ENCODE assay signal across 10 mouse cellular contexts in genomic region chr6:128099871-128100270, GRCm38 (mm10). TPM values are rescaled to one million over a fixed set of nuclear protein-coding genes. Genes with fewer than 3 reads are reported as not detected.
DNase-seq lines count a peak whose midpoint lies in the region; ATAC-seq and TF ChIP-seq lines count a peak whose summit lies in the region.
"Had no signal": no experiment of that assay in that cellular context is flagged by ENCODE, and none has a peak within 500 bp of the region (broad histone marks: within the 10 kb centered on the region; RNA-seq: fewer than 3 reads in every experiment).

No protein-coding gene starts in this region.

- no peak overlapping the region for H3K9ac ChIP-seq in lung, embryonic 15.5 days

- H3K36me3 ChIP-seq in lung, embryonic 15.5 days = no peaks in the 10 kb centered on the region

- no peak for TF ChIP-seq POLR2A in cortical plate, adult 2 months (IDR thresholded peaks at IDR 0.05; ENCODE audit: extremely low read depth, insufficient read depth, low read length)

- peaks cover 47% of the 10 kb centered on the region for H3K4me1 ChIP-seq in lung, embryonic 15.5 days
- peaks cover 12% of the 10 kb centered on the region for H3K4me1 ChIP-seq in cortical plate, adult 2 months (ENCODE audit: control insufficient read depth, insufficient read depth, low read length)

- peak overlapping the region; percentile 21; the same call in 1 of the 2 replicates for H3K27ac ChIP-seq in gastrocnemius, adult 2 months
- H3K27ac ChIP-seq in lung, embryonic 15.5 days = 0 out of 2 replicates have a peak overlapping the region, but pooled peaks have one; percentile 17
- H3K27ac ChIP-seq in cortical plate, adult 2 months (ENCODE audit: insufficient read depth, low read length) = no peak overlapping the region

- no peak overlapping the region for H3K4me2 ChIP-seq in lung, embryonic 15.5 days

- peak; percentile 56 for TF ChIP-seq CTCF in gastrocnemius, adult 2 months (IDR thresholded peaks at IDR 0.05)
- TF ChIP-seq CTCF in cortical plate, adult 2 months (IDR thresholded peaks at IDR 0.05; ENCODE audit: extremely low read depth, insufficient read depth, low read length) = peak; percentile 27; the same call in 1 of the 2 replicates

- ATAC-seq in lung, embryonic 15.5 days (ENCODE audit: borderline replicate concordance, extremely low read depth, low FRiP score, low TSS enrichment) = no peak

- intact Hi-C loops in gastrocnemius, adult 2 months (cut with DNase I) = no loop called here
- intact Hi-C loops in gastrocnemius, postnatal 36 days (cut with DNase I) = no loop called here

- no peaks in the 10 kb centered on the region for H3K27me3 ChIP-seq in lung, embryonic 15.5 days

- no peaks in the 10 kb centered on the region for H3K9me3 ChIP-seq in lung, embryonic 15.5 days

- peak; percentile 21 for DNase-seq in gastrocnemius, adult 2 months
- DNase-seq in gastrocnemius, postnatal 36 days = no peak
- no peak for DNase-seq in lung, postnatal 25 days (ENCODE audit: low spot score)
- peak; percentile 13 for DNase-seq in naive thymus-derived CD4-positive, alpha-beta T cell, adult 2 months (ENCODE audit: low read depth)
- no peak for DNase-seq in gastrocnemius, postnatal 25 days
- DNase-seq in layer of hippocampus, adult 8-10 months (ENCODE audit: low spot score in 2 of 2) = no peak
- DNase-seq: cerebellum, adult 11-12 months; layer of hippocampus, adult 9-11 months had no signal

- no peak overlapping the region for H3K4me3 ChIP-seq in gastrocnemius, adult 2 months
- no peak overlapping the region for H3K4me3 ChIP-seq in lung, embryonic 15.5 days
- no peak overlapping the region for H3K4me3 ChIP-seq in cortical plate, adult 2 months (ENCODE audit: insufficient read depth, low read length)

- WGBS in lung, embryonic 15.5 days = 71% methylated on average over 5 of the region's 5 CpGs

RNA-seq across cellular contexts. Expression of gene Tspan9, which starts 43.5 kb away (rescaled TPM):
- 10 to 100 TPM; 21.8 to 41.9 TPM for total RNA-seq in gastrocnemius, adult 2 months (2021)
- 10 to 100 TPM; 34.7 to 39.3 TPM for total RNA-seq in gastrocnemius, postnatal 36 days (2021)
- 128 and 130 TPM in 2 replicates for polyA plus RNA-seq in lung, embryonic 15.5 days (2015; fragmentation: Nextera tagmentation; extraction: Ambion mirVana)
- polyA plus RNA-seq in cortical plate, adult 2 months (2012; rRNA removed) = 49.2 and 55.5 TPM in 2 replicates
- 10 to 100 TPM; 48.6 to 56.6 TPM for total RNA-seq in gastrocnemius, postnatal 25 days (2021)
- 10 to 100 TPM; 45.4 to 64.2 (median 56.0) TPM for total RNA-seq in layer of hippocampus, adult 8-10 months (2022)

Comparison
In these comparisons a context has a peak if more than half of its experiments do, and no peak if none do; other contexts are left out.
1. DNase-seq: peak in gastrocnemius, adult 2 months (single experiment) and naive thymus-derived CD4-positive, alpha-beta T cell, adult 2 months (single experiment); none in gastrocnemius, postnatal 36 days (0 of 2), lung, postnatal 25 days (single experiment), gastrocnemius, postnatal 25 days (single experiment) and layer of hippocampus, adult 8-10 months (0 of 2).